8 mouse cellular contexts compared by ENCODE assay signal in the genomic region with DNA sequence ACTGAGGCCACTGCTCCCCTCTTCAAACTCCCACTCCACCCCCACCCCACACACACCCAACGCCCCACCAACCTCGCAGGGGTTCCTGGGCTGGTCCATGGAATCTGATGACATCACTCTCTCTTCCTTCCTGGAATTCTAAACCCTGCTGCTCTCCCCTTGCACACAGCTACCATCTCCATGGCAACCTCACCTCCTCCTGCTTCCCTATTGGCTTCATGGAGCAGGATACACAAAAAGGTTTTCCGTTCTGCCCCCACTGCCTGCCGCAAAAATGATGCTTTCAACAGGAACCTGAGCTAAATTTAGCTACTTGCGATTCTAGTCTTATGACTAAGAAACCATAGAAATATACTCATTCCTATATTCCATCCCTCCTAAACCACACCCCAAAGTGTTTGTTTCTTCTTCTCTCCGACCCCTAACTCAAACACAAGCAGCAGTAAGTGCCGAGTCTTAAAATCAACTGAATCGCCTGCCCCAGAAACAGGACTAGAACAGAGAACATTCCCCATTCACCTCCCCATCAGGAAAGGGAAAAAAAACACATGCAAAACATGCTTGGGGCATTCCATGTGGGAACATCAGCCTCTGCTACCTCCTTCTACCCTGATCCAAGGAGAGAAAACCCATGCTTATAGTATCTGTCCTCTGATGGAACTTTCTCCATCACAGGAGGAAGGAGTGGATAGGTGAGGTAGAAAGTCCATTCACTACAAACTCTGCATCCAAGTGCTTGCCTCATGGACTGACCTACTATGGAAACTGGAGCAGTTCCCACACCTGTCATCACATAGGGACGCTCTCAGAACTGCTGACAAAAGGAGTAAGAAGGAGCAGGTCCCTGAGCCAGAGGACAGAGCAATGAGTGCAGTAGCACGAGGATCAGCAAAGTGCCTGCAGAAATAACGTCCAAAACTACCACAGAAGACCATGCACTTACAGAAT.
DNase-seq lines count a peak whose midpoint lies in the region; ATAC-seq and TF ChIP-seq lines count a peak whose summit lies in the region.

No protein-coding gene starts in this region.

- peak; percentile 96 for ATAC-seq in frontal cortex, adult (ENCODE audit: low TSS enrichment)
- peak; percentile 95 for ATAC-seq in hindbrain, embryonic 16.5 days
- ATAC-seq in midbrain, embryonic 15.5 days (replicated peaks) = peak; percentile 97

- 3% methylated on average over 11 of the region's 11 CpGs for WGBS in cerebellum, adult 2 months
- 7% methylated on average over 11 of the region's 11 CpGs for WGBS in hindbrain, embryonic 16.5 days
- 8% methylated on average over 11 of the region's 11 CpGs for WGBS in midbrain, embryonic 15.5 days

- H3K4me1 ChIP-seq in ES-E14 (ENCODE audit: control insufficient read depth in 2 of 2, insufficient read depth in 2 of 2, low read length in 2 of 2, poor library complexity in 1 of 2) = peaks cover 3 to 7% of the 10 kb centered on the region in 2 experiments; a peak in 2 of 4 replicates
- H3K4me1 ChIP-seq in cerebellum, adult 2 months (ENCODE audit: control insufficient read depth, insufficient read depth, low read length) = peaks cover 25% of the 10 kb centered on the region
- peaks cover 27% of the 10 kb centered on the region for H3K4me1 ChIP-seq in hindbrain, embryonic 16.5 days (ENCODE audit: control insufficient read depth, insufficient read depth, low read depth, low read length)
- H3K4me1 ChIP-seq in midbrain, embryonic 15.5 days = peaks cover 46% of the 10 kb centered on the region

- peak; percentile 40; the same call in 1 of the 2 replicates for TF ChIP-seq POLR2A in cerebellum, adult 2 months (IDR thresholded peaks at IDR 0.05; ENCODE audit: borderline replicate concordance, insufficient read depth, low read length)

- peak; percentile 19 for DNase-seq in ES-E14 (ENCODE audit: low read depth, low spot score)
- DNase-seq in cerebellum, adult 2 months = peak; percentile 85 to 97
- DNase-seq in left cerebral cortex, adult 2 months (ENCODE audit: extremely low spot score in 1 of 2, low spot score in 2 of 2) = peak; percentile 72 to 80
- no peak for DNase-seq in thymus, adult 18-20 months
- no peak for DNase-seq in natural killer cell, adult 2 months (ENCODE audit: low spot score in 2 of 2)

- no peaks in the 10 kb centered on the region for H3K36me3 ChIP-seq in ES-E14 (ENCODE audit: control insufficient read depth, insufficient read depth, low read length, poor library complexity, severe bottlenecking)
- H3K36me3 ChIP-seq in hindbrain, embryonic 16.5 days (ENCODE audit: control insufficient read depth, insufficient read depth, low read length) = no peaks in the 10 kb centered on the region
- no peaks in the 10 kb centered on the region for H3K36me3 ChIP-seq in midbrain, embryonic 15.5 days (replicated peaks)

- no peaks in the 10 kb centered on the region for H3K9me3 ChIP-seq in ES-E14 (ENCODE audit: control insufficient read depth, insufficient read depth, low read depth, low read length)
- no peaks in the 10 kb centered on the region for H3K9me3 ChIP-seq in hindbrain, embryonic 16.5 days (ENCODE audit: control insufficient read depth, low read length)
- H3K9me3 ChIP-seq in midbrain, embryonic 15.5 days = no peaks in the 10 kb centered on the region

- no peak overlapping the region for H3K27ac ChIP-seq in ES-E14 (ENCODE audit: insufficient read depth, low read depth, low read length, poor library complexity, severe bottlenecking)
- H3K27ac ChIP-seq in cerebellum, adult 2 months (ENCODE audit: insufficient read depth, low read length) = peak overlapping the region; percentile 95
- peak overlapping the region; percentile 71 for H3K27ac ChIP-seq in hindbrain, embryonic 16.5 days (ENCODE audit: low read depth, low read length)
- H3K27ac ChIP-seq in left cerebral cortex, adult 2 months = peak overlapping the region; percentile 98
- H3K27ac ChIP-seq in midbrain, embryonic 15.5 days = peak overlapping the region; percentile 83

- intact Hi-C loops in left cerebral cortex, adult 2 months (cut with DNase I) = loop anchor here (1.0 kb wide), 1 partner anchor 122 kb away; no protein-coding TSS in a partner anchor

- no peak overlapping the region for H3K9ac ChIP-seq in ES-E14 (ENCODE audit: insufficient read depth, low read depth, low read length, poor library complexity, severe bottlenecking)
- peak overlapping the region; percentile 58 for H3K9ac ChIP-seq in hindbrain, embryonic 16.5 days (ENCODE audit: low read depth, low read length)
- H3K9ac ChIP-seq in midbrain, embryonic 15.5 days = peak overlapping the region; percentile 58

- in situ Hi-C loops in ES-E14 (cut with MboI; ENCODE audit: low sequenced_read_pairs in 2 of 2, unreplicated experiment in 2 of 2) = no loop called here

- peak overlapping the region; percentile 48 for H3K4me2 ChIP-seq in hindbrain, embryonic 16.5 days (ENCODE audit: low read length)
- peak overlapping the region; percentile 51 for H3K4me2 ChIP-seq in midbrain, embryonic 15.5 days

- H3K27me3 ChIP-seq in cerebellum, adult 2 months (ENCODE audit: control insufficient read depth, insufficient read depth, low read length) = no peaks in the 10 kb centered on the region
- no peaks in the 10 kb centered on the region for H3K27me3 ChIP-seq in hindbrain, embryonic 16.5 days (replicated peaks; ENCODE audit: control insufficient read depth, insufficient read depth, low read length)
- no peaks in the 10 kb centered on the region for H3K27me3 ChIP-seq in midbrain, embryonic 15.5 days (replicated peaks)

- TF ChIP-seq CTCF in cerebellum, adult 2 months (IDR thresholded peaks at IDR 0.05; ENCODE audit: borderline replicate concordance, insufficient read depth, low read depth, low read length) = no peak
- no peak for TF ChIP-seq CTCF in left cerebral cortex, adult 2 months (IDR thresholded peaks at IDR 0.05)

- no peak overlapping the region for H3K4me3 ChIP-seq in ES-E14 (ENCODE audit: insufficient read depth in 1 of 2, low read depth in 1 of 2, low read length in 2 of 2, poor library complexity in 1 of 2, severe bottlenecking in 1 of 2)
- H3K4me3 ChIP-seq in cerebellum, adult 2 months (replicated peaks; ENCODE audit: insufficient read depth, low read depth, low read length) = peak overlapping the region; percentile 63
- H3K4me3 ChIP-seq in hindbrain, embryonic 16.5 days (ENCODE audit: low read length) = peak overlapping the region; percentile 43
- H3K4me3 ChIP-seq in left cerebral cortex, adult 2 months = peak overlapping the region; percentile 56
- peak overlapping the region; percentile 46 for H3K4me3 ChIP-seq in midbrain, embryonic 15.5 days

TF ChIP-seq in ES-E14, 5 proteins besides CTCF, POLR2A, EP300 and RAD21:
- TF ChIP-seq ZC3H11A (IDR thresholded peaks at IDR 0.05; ENCODE audit: borderline replicate concordance, low read depth, low read length) (no peak), CHD2 (IDR thresholded peaks at IDR 0.05; ENCODE audit: low read depth, low read length) (no peak), HCFC1 (IDR thresholded peaks at IDR 0.05; ENCODE audit: borderline replicate concordance, insufficient read depth, low read length) (no peak), ZNF384 (IDR thresholded peaks at IDR 0.05; ENCODE audit: low read depth, low read length) (no peak), MAFK (IDR thresholded peaks at IDR 0.05; ENCODE audit: insufficient read depth, low read depth, low read length) (no peak)

Comparison
In these comparisons a context has a peak if more than half of its experiments do, and no peak if none do; other contexts are left out.
1. DNase-seq: peak in ES-E14 (single experiment), cerebellum, adult 2 months (2 of 2) and left cerebral cortex, adult 2 months (2 of 2); none in thymus, adult 18-20 months (0 of 2) and natural killer cell, adult 2 months (0 of 2).
2. H3K4me3 ChIP-seq: peak in cerebellum, adult 2 months (single experiment), hindbrain, embryonic 16.5 days (single experiment), left cerebral cortex, adult 2 months (single experiment) and midbrain, embryonic 15.5 days (single experiment); none in ES-E14 (0 of 2).
3. Peak in every context shown above with its lines, with median percentiles within 50 percentile points of each other: ATAC-seq.